Mouse (Mus musculus): Measurements from ENCODE around the gene H2al1b.

- no peak for TF ChIP-seq CTCF (IDR thresholded peaks at IDR 0.05)
- TF ChIP-seq EP300 (IDR thresholded peaks at IDR 0.05; ENCODE audit: insufficient read depth, low read depth, low read length), result no peak
- TF ChIP-seq POLR2A (IDR thresholded peaks at IDR 0.05; ENCODE audit: insufficient read depth, low read depth, low read length), result no peak
Observed at GRCm38 (mm10) chrX:11288306-11288882, 13.8 kb upstream of the H2al1b start.

Data from heart, adult 2 months (tissue).